Mouse (Mus musculus) small intestine, adult 2 months (tissue): Measurements from ENCODE around the gene Cybc1.

Experiments used
- CTCF ChIP-seq: fragments of 200-500 bp; IDR thresholded peaks from 2 replicates; pipeline ENCODE4 v1.5.1; 2012; ENCODE audit warnings: low read depth, mild to moderate bottlenecking, control low read depth, inconsistent platforms, low read length, moderate library complexity, mixed read lengths; ENCODE audit not compliant: insufficient replicate concordance, insufficient read length; ENCODE audit errors: extremely low read depth
- POLR2A ChIP-seq: fragments of 200-500 bp; IDR thresholded peaks from 2 replicates; pipeline ENCODE4 v1.6.1; 2012; ENCODE audit warnings: low read depth, mild to moderate bottlenecking, control low read depth, inconsistent platforms, low read length, moderate library complexity

DNA sequence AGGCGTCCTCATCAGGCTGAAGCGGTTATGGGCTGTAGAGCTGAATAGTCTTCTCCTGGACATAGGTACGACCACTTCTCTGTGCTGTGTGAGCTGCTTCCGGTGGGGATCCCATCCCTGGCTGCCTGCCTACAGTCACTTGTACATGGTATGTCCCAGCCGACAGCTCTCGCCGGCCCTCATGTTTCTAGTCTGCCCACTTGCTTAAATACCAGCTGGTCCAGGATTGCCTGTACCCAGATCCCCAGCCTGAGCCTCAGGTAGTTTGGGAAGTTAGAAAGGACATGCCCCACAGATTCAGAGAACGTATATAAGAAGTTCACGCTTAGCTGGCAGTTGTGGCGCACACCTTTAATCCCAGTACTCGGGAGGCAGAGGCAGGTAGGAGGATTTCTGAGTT lies 9.3 kb downstream of the Cybc1 start:
- no peak for TF ChIP-seq POLR2A
- no peak for TF ChIP-seq CTCF
